Mouse (Mus musculus): ENCODE results near the gene Bcl6. TPM values are rescaled to one million over a fixed set of nuclear protein-coding genes. Genes with fewer than 3 reads are reported as not detected.
A peak's percentile ranks its signal among the peaks of the same experiment; 100 is the strongest.

The Bcl6 gene
- total and polyA plus RNA-seq, 3 experiments = 0.20 to 0.60 (median 0.25) TPM

- dilution Hi-C loops (cut with MboI; ENCODE audit: extremely low pct_ligation_motif_present, extremely low pct_unique_long_range_greater_than_20kb, low sequenced_read_pairs) (no loop called here), in situ Hi-C loops (cut with MboI; ENCODE audit: low pct_ligation_motif_present, low pct_unique_long_range_greater_than_20kb, low sequenced_read_pairs) (loop anchor here (5.0 to 25.0 kb wide), 5 partner anchors 653 to 1278 kb away; no protein-coding TSS in a partner anchor)
- Histone ChIP-seq H3K27ac (ENCODE audit: insufficient read depth, low read depth) (no peak overlapping the region), H3K79me2 (replicated peaks; ENCODE audit: control insufficient read depth, extremely low read depth, insufficient read depth, poor library complexity, severe bottlenecking) (no peaks in the 10 kb centered on the region), H3K4me3 (replicated peaks in 1 of 3; ENCODE audit: low read depth in 2 of 3, low read length in 2 of 3, poor library complexity in 1 of 3) (peak overlapping the region in 2 of 3 experiments; percentile 23 to 41), H3K9me3 (replicated peaks; ENCODE audit: low read length) (no peaks in the 10 kb centered on the region), H3K4me2 (ENCODE audit: insufficient read depth, low read depth, poor library complexity, severe bottlenecking) (peak overlapping the region; percentile 98), H3K36me3 (replicated peaks in 1 of 2; ENCODE audit: control insufficient read depth in 1 of 2, insufficient read depth in 1 of 2, low read length in 1 of 2) (no peaks in the 10 kb centered on the region), H3K4me1 (ENCODE audit: control insufficient read depth in 1 of 2, insufficient read depth in 2 of 2) (peaks cover 6 to 32% of the 10 kb centered on the region in 2 experiments), H3K27me3 (replicated peaks) (peaks cover 43% of the 10 kb centered on the region), H3K9ac (ENCODE audit: insufficient read depth, low read depth) (no peak overlapping the region; the same call in 1 of the 2 replicates)
- no peak for TF ChIP-seq SIN3A (IDR thresholded peaks at IDR 0.05; ENCODE audit: low read length)
- TF ChIP-seq PAX5 (IDR thresholded peaks at IDR 0.05; ENCODE audit: low read length) = no peak
- TF ChIP-seq MEF2A (IDR thresholded peaks at IDR 0.05; ENCODE audit: borderline replicate concordance, low read depth, low read length) = peak; percentile 24; the same call in 1 of the 2 replicates
- no peak for TF ChIP-seq UBTF (IDR thresholded peaks at IDR 0.05; ENCODE audit: low read depth, low read length)
- no peak for TF ChIP-seq POLR2A (IDR thresholded peaks at IDR 0.05; ENCODE audit: low read depth, low read length)
- no peak; the same call in none of the 2 replicates for TF ChIP-seq RAD21 (IDR thresholded peaks at IDR 0.05; ENCODE audit: low read depth, low read length)
- TF ChIP-seq ETS1 (conservative IDR thresholded peaks at IDR 0.05; ENCODE audit: low read depth, low read length) = no peak
- TF ChIP-seq MAFK (IDR thresholded peaks at IDR 0.05; ENCODE audit: insufficient replicate concordance, low read length) = no peak
- TF ChIP-seq NRF1 (IDR thresholded peaks at IDR 0.05; ENCODE audit: low read depth, low read length) = no peak
- TF ChIP-seq MAZ (IDR thresholded peaks at IDR 0.05; ENCODE audit: low read depth, low read length) = no peak
- no peak for TF ChIP-seq USF2 (conservative IDR thresholded peaks at IDR 0.05; ENCODE audit: low read depth, low read length)
- TF ChIP-seq ELF1 (IDR thresholded peaks at IDR 0.05; ENCODE audit: low read depth, low read length) = no peak
- TF ChIP-seq TBP (conservative IDR thresholded peaks at IDR 0.05; ENCODE audit: low read depth, low read length) = no peak
- peak; percentile 81 for TF ChIP-seq ZC3H11A (IDR thresholded peaks at IDR 0.05; ENCODE audit: low read depth, low read length)
- no peak for TF ChIP-seq CHD1 (IDR thresholded peaks at IDR 0.05; ENCODE audit: low read depth, low read length)
- no peak for TF ChIP-seq NELFE (IDR thresholded peaks at IDR 0.05; ENCODE audit: low read depth, low read length)
- TF ChIP-seq MXI1 (IDR thresholded peaks at IDR 0.05; ENCODE audit: low read depth, low read length) = no peak
- TF ChIP-seq CHD2 (IDR thresholded peaks at IDR 0.05; ENCODE audit: low read length) = peak; percentile 36; the same call in 1 of the 2 replicates
- TF ChIP-seq POLR2AphosphoS2 (IDR thresholded peaks at IDR 0.05; ENCODE audit: low read depth, low read length) = no peak
- peak; percentile 88 for TF ChIP-seq SMC3 (IDR thresholded peaks at IDR 0.05; ENCODE audit: low read depth, low read length)
- TF ChIP-seq JUN (IDR thresholded peaks at IDR 0.05; ENCODE audit: insufficient read depth, low read depth, low read length) = no peak
- TF ChIP-seq CTCF (conservative IDR thresholded peaks at IDR 0.05 in 1 of 2, IDR thresholded peaks at IDR 0.05 in 1 of 2; ENCODE audit: low read depth in 2 of 2, low read length in 2 of 2) = peak; percentile 85 to 97; a peak in 3 of 4 replicates
- no peak for TF ChIP-seq JUND (conservative IDR thresholded peaks at IDR 0.05; ENCODE audit: low read depth, low read length)
- no peak for TF ChIP-seq KAT2A (IDR thresholded peaks at IDR 0.05; ENCODE audit: insufficient replicate concordance, low read length)
- TF ChIP-seq HCFC1 (IDR thresholded peaks at IDR 0.05; ENCODE audit: low read depth, low read length) = no peak
- peak; percentile 45; the same call in 1 of the 2 replicates for TF ChIP-seq BHLHE40 (IDR thresholded peaks at IDR 0.05; ENCODE audit: low read depth, low read length)
- TF ChIP-seq MAX (IDR thresholded peaks at IDR 0.05; ENCODE audit: low read length) = peak; percentile 26; the same call in 1 of the 2 replicates
- TF ChIP-seq TCF12 (IDR thresholded peaks at IDR 0.05; ENCODE audit: low read depth, low read length) = 0 out of 2 replicates have a peak, but pooled peaks have one; percentile 24
- no peak; the same call in 1 of the 2 replicates for TF ChIP-seq USF1 (IDR thresholded peaks at IDR 0.05; ENCODE audit: low read depth, low read length)
- no peak for TF ChIP-seq ZNF384 (IDR thresholded peaks at IDR 0.05; ENCODE audit: low read depth, low read length)
- TF ChIP-seq GABPA (IDR thresholded peaks at IDR 0.05; ENCODE audit: insufficient replicate concordance, low read depth, low read length) = no peak
- no peak for TF ChIP-seq ZKSCAN1 (IDR thresholded peaks at IDR 0.05; ENCODE audit: borderline replicate concordance, low read depth, low read length)
- TF ChIP-seq IRF4 (IDR thresholded peaks at IDR 0.05; ENCODE audit: low read depth, low read length) = no peak; the same call in 1 of the 2 replicates
- no peak for TF ChIP-seq E2F4 (IDR thresholded peaks at IDR 0.05; ENCODE audit: insufficient replicate concordance, low read depth, low read length)
- peak; percentile 91 for DNase-seq (ENCODE audit: extremely low read depth)
Measured at GRCm38 (mm10) chr16:23984183-23984582, 4.5 kb downstream of the Bcl6 start.
